Mouse (Mus musculus) heart, adult 18-20 months (tissue): ENCODE results near the gene Gm884. TPM values are rescaled to one million over a fixed set of nuclear protein-coding genes. Genes with fewer than 3 reads are reported as not detected.
A peak's percentile ranks its signal among the peaks of the same experiment; 100 is the strongest.

ENCODE experiments used
- DNase-seq, 2 experiments: peaks; one replicate each; pipeline ENCODE4 v3.0.0; 2021 to 2022; ENCODE audit warnings: mixed read lengths in 1 of 2
- long read RNA-seq, 2 experiments: library from polyadenylated mRNA; stranded (forward); transcript quantifications; one replicate each; pipeline ENCODE4 v2.0.0; 2021
- total RNA-seq, 2 experiments: library from RNA; stranded (reverse); gene quantifications; 2 replicates each; pipeline ENCODE4 v1.2.3; 2021

The Gm884 gene
- not detected for total RNA-seq
- long read RNA-seq, experiment 1, result 0 reads
- long read RNA-seq, experiment 2, result 0 reads

DNA sequence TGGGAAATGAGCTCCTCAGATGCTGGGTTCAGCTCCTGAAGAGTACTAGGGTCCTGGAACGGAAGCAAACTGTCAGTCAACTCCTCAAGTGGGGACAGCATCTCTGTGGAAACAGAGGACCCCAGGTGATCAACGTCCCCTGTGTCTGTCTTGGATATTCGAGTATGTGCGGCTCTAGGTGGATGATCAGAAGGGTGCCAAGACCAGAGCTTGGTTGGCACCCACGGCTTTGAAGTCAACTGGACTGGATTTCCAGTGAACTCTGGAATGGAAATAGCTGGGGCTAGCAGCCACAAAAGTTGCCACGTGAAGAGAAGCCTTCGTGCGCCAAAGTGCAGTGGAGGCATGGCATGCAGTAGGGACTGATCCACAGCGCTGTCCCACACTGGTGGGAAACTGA lies at the start of gene Gm884:
Gene Gm884, minus strand, starts transcription at position 101 of the 400 bp plus-strand sequence.
- DNase-seq, result no peak

- no peak for DNase-seq
Observed at GRCm38 (mm10) chr11:103666907-103667426, 46.0 kb upstream of the Gm884 start.

GRCm38 (mm10) chr11:103666181-103666906 lies 45.4 kb upstream of the Gm884 start:
- no peak for DNase-seq

GRCm38 (mm10) chr11:103665695-103666094 lies 44.8 kb upstream of the Gm884 start:
- no peak for DNase-seq

DNA sequence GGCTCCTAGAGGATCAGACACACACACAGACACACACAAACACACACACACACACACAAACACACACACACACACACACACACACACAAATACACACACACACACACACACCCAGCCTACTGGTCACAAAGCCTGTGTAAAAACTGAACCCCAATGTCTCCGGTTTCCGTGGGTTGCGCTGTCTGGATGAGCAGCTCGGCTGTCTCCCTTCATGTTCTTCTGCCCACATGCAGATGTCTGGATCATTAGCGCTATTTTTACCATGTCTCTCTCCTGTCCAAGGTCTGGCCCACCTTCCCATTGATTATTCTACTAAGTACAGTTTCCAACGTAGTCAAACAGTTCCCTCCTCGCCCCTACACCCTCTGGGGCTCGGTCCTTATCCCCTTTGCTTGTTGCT lies 42.2 kb upstream of the Gm884 start:
- no peak for DNase-seq

GRCm38 (mm10) chr11:103662546-103662945 lies 41.6 kb upstream of the Gm884 start:
- no peak for DNase-seq

DNA sequence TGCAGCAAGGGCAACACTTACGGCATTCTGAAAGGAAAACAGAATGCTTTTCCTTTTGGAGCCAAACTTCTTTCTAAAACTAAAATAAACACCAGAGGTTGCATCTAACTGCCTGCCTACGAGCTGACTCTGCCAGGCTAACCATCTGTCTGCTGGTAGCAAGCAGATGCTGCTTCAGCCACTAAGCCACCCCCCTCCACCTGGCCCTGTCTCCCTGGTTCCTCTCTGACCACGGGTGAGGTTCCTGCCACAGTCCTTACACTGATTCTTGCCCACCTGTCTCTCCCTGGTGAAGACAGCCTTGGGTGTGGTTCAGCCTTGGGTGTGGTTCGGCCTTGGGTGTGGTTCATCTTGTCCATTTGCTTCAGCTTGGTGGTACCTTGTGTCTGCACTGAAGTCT lies 40.9 kb upstream of the Gm884 start:
- no peak for DNase-seq

GRCm38 (mm10) chr11:103658189-103658588 lies 37.2 kb upstream of the Gm884 start:
- no peak for DNase-seq

GRCm38 (mm10) chr11:103656520-103656919 lies 35.6 kb upstream of the Gm884 start:
- DNase-seq, result peak; percentile 12 to 44

GRCm38 (mm10) chr11:103653359-103653965 lies 32.5 kb upstream of the Gm884 start:
- DNase-seq, result no peak

GRCm38 (mm10) chr11:103651426-103651825 lies 30.5 kb upstream of the Gm884 start:
- no peak for DNase-seq

DNA sequence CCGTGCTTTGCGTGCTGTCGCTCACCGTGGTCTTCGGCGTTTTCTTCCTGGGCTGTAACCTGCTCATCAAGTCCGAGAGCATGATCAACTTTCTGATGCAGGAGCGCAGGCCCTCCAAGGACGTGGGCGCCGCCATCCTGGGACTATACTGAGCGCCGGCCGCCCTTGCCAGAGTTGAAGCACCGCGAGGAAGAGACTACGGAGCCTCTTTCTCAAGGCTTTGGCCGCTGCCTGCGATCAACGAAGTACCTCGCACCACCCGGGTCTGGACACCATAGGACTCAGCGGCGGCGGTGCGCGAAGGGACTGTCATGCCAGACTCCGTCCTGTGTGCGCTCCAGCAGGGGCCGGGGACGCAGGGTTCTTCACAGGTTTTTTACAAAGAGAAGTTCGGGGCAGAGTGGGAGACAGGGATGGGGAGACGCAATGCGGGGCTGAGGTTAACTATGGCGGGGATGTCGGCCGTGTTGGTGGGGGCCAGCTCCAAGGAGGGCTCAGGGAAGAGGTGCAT lies 29.1 kb upstream of the Gm884 start:
- no peak for DNase-seq

DNA sequence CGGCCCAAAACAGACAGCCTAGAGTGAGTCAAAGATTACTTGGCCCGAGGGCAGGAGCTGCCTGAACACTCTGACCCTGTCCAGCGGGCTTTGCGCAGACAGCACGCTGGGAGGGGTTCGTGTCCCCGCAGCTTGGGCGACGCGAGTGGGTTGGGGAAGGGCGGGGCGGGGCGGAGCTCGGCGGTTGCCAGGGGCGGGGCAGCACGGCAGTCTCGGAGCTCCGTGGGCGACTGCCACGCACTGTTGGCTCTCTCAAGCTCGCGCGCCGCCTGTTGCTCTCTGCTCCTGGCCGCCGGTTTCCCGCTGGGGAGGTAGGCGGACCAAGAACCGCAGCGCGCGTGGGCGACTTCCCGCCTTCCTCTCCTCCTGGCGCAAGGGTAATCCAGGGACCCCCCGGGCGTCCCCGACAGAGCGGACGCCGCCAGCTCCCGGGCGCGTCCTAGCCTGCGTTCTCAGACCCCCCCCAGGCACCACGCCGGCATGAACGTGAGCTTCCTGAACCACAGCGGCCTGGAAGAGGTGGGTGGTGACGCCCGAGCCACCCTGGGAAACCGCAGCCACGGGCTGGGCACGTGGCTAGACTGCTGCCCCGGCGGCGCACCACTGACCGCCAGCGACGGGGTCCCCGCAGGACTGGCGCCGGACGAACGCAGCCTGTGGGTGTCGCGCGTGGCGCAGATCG lies 28.5 kb upstream of the Gm884 start, which contains the start of gene Rprml:
Gene Rprml, plus strand, starts transcription at position 270 of the 682 bp plus-strand sequence.
- peak in 1 of 2 experiments; percentile 4 for DNase-seq

DNA sequence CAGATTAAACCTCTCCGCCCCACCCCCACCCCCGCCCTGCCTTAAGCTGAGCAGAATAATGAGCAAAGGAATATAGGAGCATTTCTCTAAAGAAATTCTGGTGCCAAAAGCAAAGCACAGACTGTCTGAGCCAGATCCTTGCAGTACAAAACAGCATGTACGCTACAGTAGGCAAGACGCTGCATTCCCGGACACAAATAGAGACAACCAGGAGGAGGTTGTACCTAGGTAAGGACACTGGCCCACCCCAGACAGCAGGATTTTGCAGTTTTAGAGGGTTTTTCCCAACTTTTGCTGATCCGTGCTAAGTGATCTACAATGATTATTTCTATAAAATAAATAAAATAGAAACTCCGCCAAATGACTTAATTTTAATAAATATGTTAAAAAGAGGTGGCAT lies 27.7 kb upstream of the Gm884 start:
- no peak for DNase-seq

DNA sequence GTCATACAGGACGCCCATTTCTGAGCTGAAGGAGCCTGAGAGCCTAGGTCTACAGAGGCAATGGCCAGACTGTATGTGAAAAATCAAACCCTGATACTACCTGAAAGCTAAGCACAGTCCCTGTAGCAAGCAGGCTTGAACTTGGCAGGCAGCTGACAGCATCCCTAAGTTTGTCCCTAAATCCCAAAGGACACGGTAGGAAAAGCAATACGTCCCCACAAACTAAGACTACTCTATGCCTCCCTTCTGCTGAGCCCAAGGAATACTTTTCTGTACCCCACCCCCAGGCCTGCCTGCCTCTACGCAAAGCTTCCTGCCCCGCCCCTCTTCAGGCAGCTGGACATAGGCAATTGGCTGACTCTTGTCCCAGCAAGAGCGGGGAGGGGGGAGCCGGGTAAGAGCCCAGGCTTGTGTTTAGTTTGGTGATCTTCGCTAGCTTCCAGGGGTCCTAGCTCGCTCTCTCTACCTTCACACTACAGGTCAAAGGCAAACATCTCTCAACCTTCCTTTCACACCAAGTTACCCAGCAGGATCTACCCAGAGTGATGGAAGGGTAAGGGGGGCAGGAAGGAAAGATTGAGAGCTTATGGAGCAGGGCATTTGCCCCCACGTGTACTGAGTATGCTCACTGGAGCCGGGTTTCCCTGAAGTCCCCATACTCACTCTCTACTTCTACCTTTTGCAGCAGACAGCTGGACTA lies 27.1 kb upstream of the Gm884 start:
- DNase-seq, result no peak

GRCm38 (mm10) chr11:103646301-103646700 lies 25.4 kb upstream of the Gm884 start:
- DNase-seq, result peak in 1 of 2 experiments; percentile 22

DNA sequence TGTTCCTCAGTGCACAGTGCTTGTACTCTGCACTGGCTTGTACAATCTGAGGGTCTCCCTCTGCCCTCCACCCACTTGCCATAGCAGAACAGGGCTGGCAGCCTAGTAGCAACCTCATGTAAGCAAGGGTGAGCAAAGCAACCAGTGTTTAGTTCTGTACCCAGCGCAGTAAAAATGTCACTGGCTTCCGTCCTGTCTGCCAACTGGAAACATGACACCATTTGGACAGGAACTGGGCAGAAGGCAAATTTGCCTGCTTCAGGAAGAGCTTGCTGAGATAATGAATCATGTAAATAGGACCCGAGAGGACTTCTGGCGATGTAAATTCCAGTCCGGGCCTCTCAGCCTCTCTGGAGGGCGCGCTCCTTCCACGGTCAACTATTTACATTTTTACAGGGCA lies 24.8 kb upstream of the Gm884 start:
- peak; percentile 18 to 27 for DNase-seq

GRCm38 (mm10) chr11:103643211-103643610 lies 22.3 kb upstream of the Gm884 start:
- no peak for DNase-seq

DNA sequence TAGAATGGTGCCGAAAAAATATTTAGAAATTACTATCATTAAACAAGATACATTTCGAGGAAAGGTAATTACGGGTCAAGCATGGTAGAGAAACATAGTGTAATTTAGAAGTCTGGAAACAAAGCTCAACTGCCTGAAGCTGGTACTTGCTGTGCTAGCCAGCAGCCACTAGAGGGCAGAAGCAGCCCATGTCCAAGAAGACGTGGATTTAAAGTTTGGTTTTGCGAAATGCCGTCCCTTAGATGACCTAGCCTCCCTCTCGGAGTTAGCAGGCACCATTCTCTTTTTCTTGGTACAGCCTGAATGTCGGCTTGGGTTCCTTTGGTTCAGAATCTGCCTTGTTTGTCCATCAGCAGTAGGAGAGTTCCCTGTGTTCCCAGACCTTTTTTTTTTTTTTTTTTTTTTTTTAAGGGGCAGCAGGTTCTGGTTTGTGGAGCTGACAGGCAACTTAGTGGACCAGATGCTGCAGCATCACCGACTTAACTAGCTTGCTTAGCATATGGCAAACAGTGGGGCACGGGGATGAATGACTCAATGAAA lies 18.5 kb upstream of the Gm884 start:
- peak; percentile 26 to 69 for DNase-seq

- DNase-seq, result no peak
Observed at GRCm38 (mm10) chr11:103638790-103639189, 17.9 kb upstream of the Gm884 start, which contains the start of gene Lyzl6. Gene Lyzl6 (minus strand): TSS chr11:103638890.

GRCm38 (mm10) chr11:103636261-103636660 lies 15.3 kb upstream of the Gm884 start:
- no peak for DNase-seq

DNA sequence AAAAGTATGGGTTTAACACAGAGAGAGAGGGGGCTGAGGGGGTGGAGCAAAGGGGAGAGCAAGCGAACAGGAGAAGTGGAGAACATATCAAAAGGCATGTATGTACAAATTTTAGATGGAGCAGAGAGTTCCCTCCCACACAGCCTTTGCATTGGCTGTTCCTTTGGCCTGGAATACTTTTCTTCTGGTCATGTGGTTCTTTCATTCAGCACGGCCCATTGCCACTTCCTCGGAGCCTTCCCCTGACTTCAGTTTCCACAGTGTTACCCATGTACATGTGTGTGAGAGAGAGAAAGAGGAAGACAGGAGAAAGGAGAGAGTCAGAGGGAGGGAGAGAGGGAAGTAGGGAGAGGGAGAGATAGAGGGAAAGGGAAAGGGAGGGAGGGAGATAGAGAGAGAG lies 14.5 kb upstream of the Gm884 start:
- no peak for DNase-seq
